Mouse (Mus musculus) intestine, postnatal 0 days (tissue): ENCODE results near the gene Erc1. TPM values are rescaled to one million over a fixed set of nuclear protein-coding genes. Genes with fewer than 3 reads are reported as not detected.
"Not testable (repeated sequence)": the region's sequence is repeated elsewhere in the genome, so short reads cannot be mapped to it uniquely, and the experiment has no call there.

Experiments
- ATAC-seq: fragments of 200-750 bp; cut with Nextera tagmentation; 2 replicates; pipeline ENCODE4 v1.8.0; 2017; ENCODE audit warnings: mild to moderate bottlenecking, moderate TSS enrichment, moderate library complexity
- H3K27ac ChIP-seq: fragments of 300-500 bp; sonication (generic); 2 replicates; pipeline ENCODE4 v1.5.1; 2014; ENCODE audit warnings: mild to moderate bottlenecking, low read depth, low read length, moderate library complexity
- H3K27me3 ChIP-seq: fragments of 300-500 bp; sonication (generic); replicated peaks from 2 replicates; pipeline ENCODE4 v1.6.1; 2014; ENCODE audit warnings: low read length, mixed read lengths; ENCODE audit not compliant: control insufficient read depth, insufficient read depth
- H3K36me3 ChIP-seq: fragments of 300-500 bp; sonication (generic); 2 replicates; pipeline ENCODE4 v1.6.1; 2014; ENCODE audit warnings: mild to moderate bottlenecking, moderate library complexity; ENCODE audit not compliant: control insufficient read depth, insufficient read depth
- H3K4me1 ChIP-seq: fragments of 300-500 bp; sonication (generic); replicated peaks from 2 replicates; pipeline ENCODE4 v1.6.1; 2014; ENCODE audit warnings: antibody characterized with exemption, low read length, mixed read lengths; ENCODE audit not compliant: control insufficient read depth, insufficient read depth
- H3K4me2 ChIP-seq: fragments of 300-500 bp; sonication (generic); replicated peaks from 2 replicates; pipeline ENCODE4 v1.6.1; 2014; ENCODE audit warnings: low read depth, mild to moderate bottlenecking, moderate library complexity
- H3K4me3 ChIP-seq: fragments of 300-500 bp; sonication (generic); 2 replicates; pipeline ENCODE4 v1.5.1; 2014; ENCODE audit warnings: low read depth, low read length
- H3K9ac ChIP-seq: fragments of 300-500 bp; sonication (generic); 2 replicates; pipeline ENCODE4 v1.6.1; 2014; ENCODE audit warnings: mild to moderate bottlenecking, low read depth, low read length
- H3K9me3 ChIP-seq: fragments of 300-500 bp; sonication (generic); 2 replicates; pipeline ENCODE4 v1.6.1; 2016; ENCODE audit warnings: mixed run types; ENCODE audit not compliant: control insufficient read depth
- CTCF ChIP-seq: sonication (generic); IDR thresholded peaks from 2 replicates; pipeline ENCODE4 v1.5.1; 2016; ENCODE audit warnings: low read depth, mild to moderate bottlenecking, control low read depth, antibody characterized with exemption, moderate library complexity
- WGBS: fragments of 180-500 bp; shearing (Covaris S2); extraction: QIAGEN DNeasy Blood & Tissue Kit; methylation state at CpG from one replicate; pipeline ENCODE4 v1.1.7; 2014; 5-methylcytosine and 5-hydroxymethylcytosine counted together
- polyA plus RNA-seq: library from polyadenylated mRNA; unstranded; fragments of >200 nt; fragmentation: Nextera tagmentation; extraction: Ambion mirVana; gene quantifications from 2 replicates; pipeline ENCODE4 v1.2.1, GENCODE M21; 2015

Erc1 gene
- polyA plus RNA-seq, 1 experiment from 2014 or later, result 4.5 TPM

- H3K4me1 ChIP-seq, result no peaks in the 10 kb centered on the region
- no peak overlapping the region for H3K9ac ChIP-seq
- TF ChIP-seq CTCF, result no peak
- no peaks in the 10 kb centered on the region for H3K9me3 ChIP-seq
- peak; percentile 49 for ATAC-seq
- no peak overlapping the region for H3K4me3 ChIP-seq
- WGBS, result 63% methylated on average over 2 of the region's 2 CpGs
- H3K36me3 ChIP-seq, result no peaks in the 10 kb centered on the region
- peak overlapping the region; percentile 29; the same call in 1 of the 2 replicates for H3K27ac ChIP-seq
- no peaks in the 10 kb centered on the region for H3K27me3 ChIP-seq
- H3K4me2 ChIP-seq, result no peak overlapping the region
Measured at GRCm38 (mm10) chr6:119658441-119658840, 189.5 kb downstream of the Erc1 start.

DNA sequence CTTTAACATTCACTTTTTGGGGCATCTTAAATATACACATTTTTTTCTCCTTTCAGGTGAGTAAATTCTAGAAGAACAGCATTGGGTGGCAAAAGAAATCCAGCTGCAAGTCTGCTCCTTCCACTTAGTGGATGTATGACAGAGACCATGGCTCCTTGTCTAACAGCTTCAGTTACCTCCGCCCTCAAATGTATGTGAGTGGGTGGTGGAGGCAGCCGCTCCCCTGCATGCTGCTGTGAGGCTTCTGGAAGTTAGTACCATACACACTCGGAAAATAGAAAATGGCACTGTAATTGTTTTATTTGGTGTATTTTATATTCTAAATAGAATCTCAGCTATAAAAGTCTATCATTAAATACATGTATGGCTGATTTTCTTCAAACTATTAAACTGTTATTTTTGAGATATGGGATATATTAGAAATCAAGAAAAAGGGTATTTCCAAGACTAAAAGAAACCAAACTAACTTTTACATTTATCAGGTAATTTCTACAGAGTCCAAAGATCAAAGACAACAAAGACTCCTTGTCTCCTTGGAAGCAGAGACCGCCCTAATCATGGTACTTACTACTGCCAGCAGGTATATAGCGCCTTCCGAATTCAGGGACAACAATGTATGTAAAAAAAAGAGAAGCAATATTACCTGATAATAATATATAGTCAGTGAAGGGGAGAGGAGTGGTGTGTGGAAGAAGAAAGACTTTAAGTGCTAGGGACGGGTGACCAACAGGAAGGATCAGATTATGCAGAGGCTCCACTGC is 190.4 kb downstream of the Erc1 start:
- H3K9me3 ChIP-seq, result no peaks in the 10 kb centered on the region
- 0 out of 2 replicates have a peak overlapping the region, but pooled peaks have one; percentile 2 for H3K9ac ChIP-seq
- H3K4me2 ChIP-seq, result peak overlapping the region; percentile 35
- peak; percentile 85 for ATAC-seq
- H3K27me3 ChIP-seq, result no peaks in the 10 kb centered on the region
- peak overlapping the region; percentile 52 for H3K27ac ChIP-seq
- H3K4me3 ChIP-seq, result no peak overlapping the region
- WGBS, result 44% methylated on average over 7 of the region's 7 CpGs
- no peak for TF ChIP-seq CTCF
- no peaks in the 10 kb centered on the region for H3K4me1 ChIP-seq
- no peaks in the 10 kb centered on the region for H3K36me3 ChIP-seq

GRCm38 (mm10) chr6:119654777-119655176 is 193.2 kb downstream of the Erc1 start:
- H3K9me3 ChIP-seq, H3K36me3 ChIP-seq, H3K4me3 ChIP-seq, H3K4me2 ChIP-seq, H3K4me1 ChIP-seq, H3K27ac ChIP-seq, H3K27me3 ChIP-seq, ATAC-seq, H3K9ac ChIP-seq: not testable (repeated sequence)
- WGBS, result 89% methylated on average over 2 of the region's 2 CpGs

GRCm38 (mm10) chr6:119643880-119644460 is 204.0 kb downstream of the Erc1 start:
- H3K9me3 ChIP-seq, result no peaks in the 10 kb centered on the region
- H3K9ac ChIP-seq, result no peak overlapping the region
- no peak overlapping the region for H3K4me3 ChIP-seq
- WGBS, result 15% methylated on average over 14 of the region's 14 CpGs
- peak overlapping the region; percentile 28; the same call in 1 of the 2 replicates for H3K4me2 ChIP-seq
- H3K27me3 ChIP-seq, result no peaks in the 10 kb centered on the region
- H3K4me1 ChIP-seq, result no peaks in the 10 kb centered on the region; the same call in 1 of the 2 replicates
- H3K36me3 ChIP-seq, result no peaks in the 10 kb centered on the region
- no peak for TF ChIP-seq CTCF
- H3K27ac ChIP-seq, result peak overlapping the region; percentile 16; the same call in 1 of the 2 replicates
- ATAC-seq, result peak; percentile 65

GRCm38 (mm10) chr6:119643178-119643728 is 204.7 kb downstream of the Erc1 start:
- H3K27ac ChIP-seq, result peak overlapping the region; percentile 16; the same call in 1 of the 2 replicates
- H3K4me1 ChIP-seq, result no peaks in the 10 kb centered on the region; the same call in 1 of the 2 replicates
- H3K4me3 ChIP-seq, result no peak overlapping the region
- H3K9me3 ChIP-seq, result no peaks in the 10 kb centered on the region
- 52% methylated on average over 6 of the region's 7 CpGs for WGBS
- TF ChIP-seq CTCF, result no peak
- ATAC-seq, result no peak
- no peak overlapping the region for H3K9ac ChIP-seq
- H3K36me3 ChIP-seq, result no peaks in the 10 kb centered on the region
- H3K27me3 ChIP-seq, result no peaks in the 10 kb centered on the region
- H3K4me2 ChIP-seq, result no peak overlapping the region

- Histone ChIP-seq H3K27me3 (no peaks in the 10 kb centered on the region), H3K36me3 (no peaks in the 10 kb centered on the region), H3K4me3 (no peak overlapping the region), H3K4me2 (no peak overlapping the region), H3K9ac (no peak overlapping the region), H3K9me3 (no peaks in the 10 kb centered on the region), H3K27ac (no peak overlapping the region), H3K4me1 (no peaks in the 10 kb centered on the region; the same call in 1 of the 2 replicates)
- WGBS, result 45% methylated on average over 2 of the region's 2 CpGs
- peak; percentile 95 for ATAC-seq
- TF ChIP-seq CTCF, result peak; percentile 29; the same call in 1 of the 2 replicates
Measured at GRCm38 (mm10) chr6:119642718-119643117, 205.2 kb downstream of the Erc1 start.
